Mouse (Mus musculus): ENCODE results near the gene Msh6. TPM values are rescaled to one million over a fixed set of nuclear protein-coding genes. Genes with fewer than 3 reads are reported as not detected.
"Not testable (repeated sequence)": the region's sequence is repeated elsewhere in the genome, so short reads cannot be mapped to it uniquely, and the experiment has no call there.

Msh6 gene
- polyA plus RNA-seq, 1 experiment from 2014 or later = 11.7 TPM

DNA sequence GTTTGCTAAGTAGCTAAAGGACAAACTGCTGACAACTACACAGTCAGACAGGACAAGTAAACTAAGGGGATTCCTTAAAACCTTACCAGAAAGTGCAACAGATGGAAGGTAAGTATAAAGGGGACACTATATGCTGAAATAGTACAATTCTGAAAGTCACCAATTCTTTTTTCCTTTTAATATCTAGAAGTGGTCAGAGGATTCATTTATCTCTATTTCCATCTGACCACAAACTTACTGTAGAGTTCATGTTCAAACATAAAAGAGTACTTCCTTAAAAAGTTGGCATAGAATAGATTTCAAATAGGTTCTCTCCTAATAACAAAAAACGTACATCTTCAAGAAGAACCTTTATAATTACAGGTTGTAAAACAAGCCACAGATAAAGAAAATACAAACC is 18.5 kb downstream of the Msh6 start:
- H3K9ac ChIP-seq (replicated peaks) = no peak overlapping the region
- H3K9me3 ChIP-seq (ENCODE audit: low read length) = no peaks in the 10 kb centered on the region
- H3K27me3 ChIP-seq (ENCODE audit: insufficient read depth, low read length) = no peaks in the 10 kb centered on the region
- H3K27ac ChIP-seq (ENCODE audit: low read depth) = no peak overlapping the region
- no peak overlapping the region for H3K4me2 ChIP-seq (ENCODE audit: low read depth, low read length)
- no peak overlapping the region for H3K4me3 ChIP-seq (ENCODE audit: low read depth, low read length)
- WGBS (ENCODE audit: insufficient replicate concordance) = 56% methylated on average over 1 of the region's 1 CpGs
- DNase-seq = no peak
- no peak for ATAC-seq
- TF ChIP-seq CTCF (IDR thresholded peaks at IDR 0.05; ENCODE audit: low read depth) (no peak), EP300 (IDR thresholded peaks at IDR 0.05; ENCODE audit: low read depth) (no peak)
- H3K36me3 ChIP-seq (replicated peaks; ENCODE audit: insufficient read depth, low read length) = peaks cover 83% of the 10 kb centered on the region
- no peaks in the 10 kb centered on the region for H3K4me1 ChIP-seq (ENCODE audit: insufficient read depth)

DNA sequence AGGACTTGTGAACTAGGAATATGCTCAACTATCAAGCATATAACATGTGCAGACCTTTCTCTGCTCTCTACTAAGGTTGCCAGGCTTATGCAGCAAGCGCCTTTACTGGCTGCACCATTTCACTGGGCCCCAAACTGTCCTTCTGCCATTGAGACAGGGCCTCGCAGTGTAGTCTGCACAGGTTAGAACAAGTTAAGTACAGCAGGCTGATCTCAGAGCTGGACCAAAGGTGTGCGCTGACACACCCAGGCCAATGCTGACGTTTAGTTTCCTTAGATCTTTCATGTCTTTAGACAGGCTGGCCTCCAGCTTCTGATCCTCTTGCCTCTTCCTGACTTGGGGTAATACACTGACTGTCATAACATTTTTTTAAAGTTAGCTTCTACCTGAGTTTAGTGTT is 22.9 kb downstream of the Msh6 start:
- H3K4me3 ChIP-seq (ENCODE audit: low read depth, low read length) = no peak overlapping the region
- H3K9me3 ChIP-seq (ENCODE audit: low read length) = no peaks in the 10 kb centered on the region
- WGBS (ENCODE audit: insufficient replicate concordance) = 89% methylated on average over 4 of the region's 4 CpGs
- no peaks in the 10 kb centered on the region for H3K27me3 ChIP-seq (ENCODE audit: insufficient read depth, low read length)
- no peak overlapping the region for H3K9ac ChIP-seq (replicated peaks)
- H3K4me1 ChIP-seq (ENCODE audit: insufficient read depth) = no peaks in the 10 kb centered on the region
- H3K27ac ChIP-seq (ENCODE audit: low read depth) = no peak overlapping the region
- TF ChIP-seq EP300 (IDR thresholded peaks at IDR 0.05; ENCODE audit: low read depth) = no peak
- no peak for TF ChIP-seq CTCF (IDR thresholded peaks at IDR 0.05; ENCODE audit: low read depth)
- peaks cover 72% of the 10 kb centered on the region for H3K36me3 ChIP-seq (replicated peaks; ENCODE audit: insufficient read depth, low read length)
- ATAC-seq (no peak), DNase-seq (no peak)
- no peak overlapping the region for H3K4me2 ChIP-seq (ENCODE audit: low read depth, low read length)

DNA sequence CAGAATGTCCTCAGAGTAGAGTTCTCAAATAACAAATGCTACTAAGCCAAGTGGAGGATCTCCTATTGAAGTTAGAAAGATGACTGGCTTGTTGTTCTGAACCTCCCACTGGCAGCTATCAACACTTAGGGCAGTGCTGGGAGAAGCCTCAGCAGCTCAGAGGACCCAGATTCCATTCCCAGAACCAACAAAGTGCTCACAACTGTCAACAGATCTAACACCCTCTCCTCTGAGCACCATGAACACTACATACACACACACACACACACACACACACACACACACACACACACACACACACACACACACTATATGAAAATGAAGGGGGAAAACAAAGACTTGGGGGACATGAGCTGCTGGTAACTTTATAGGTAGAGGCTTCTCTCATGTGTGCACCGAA is 30.0 kb downstream of the Msh6 start:
- no peak overlapping the region for H3K9ac ChIP-seq (replicated peaks)
- H3K27ac ChIP-seq (ENCODE audit: low read depth) = no peak overlapping the region
- no peak overlapping the region for H3K4me2 ChIP-seq (ENCODE audit: low read depth, low read length)
- ATAC-seq = no peak
- no peaks in the 10 kb centered on the region for H3K9me3 ChIP-seq (ENCODE audit: low read length)
- TF ChIP-seq EP300 (IDR thresholded peaks at IDR 0.05; ENCODE audit: low read depth) = no peak
- TF ChIP-seq CTCF (IDR thresholded peaks at IDR 0.05; ENCODE audit: low read depth) = no peak
- H3K27me3 ChIP-seq (ENCODE audit: insufficient read depth, low read length) = no peaks in the 10 kb centered on the region
- peaks cover 50% of the 10 kb centered on the region for H3K36me3 ChIP-seq (replicated peaks; ENCODE audit: insufficient read depth, low read length)
- DNase-seq = no peak
- H3K4me1 ChIP-seq (ENCODE audit: insufficient read depth) = no peaks in the 10 kb centered on the region
- WGBS (ENCODE audit: insufficient replicate concordance) = 87% methylated on average over 1 of the region's 1 CpGs
- no peak overlapping the region for H3K4me3 ChIP-seq (ENCODE audit: low read depth, low read length)

DNA sequence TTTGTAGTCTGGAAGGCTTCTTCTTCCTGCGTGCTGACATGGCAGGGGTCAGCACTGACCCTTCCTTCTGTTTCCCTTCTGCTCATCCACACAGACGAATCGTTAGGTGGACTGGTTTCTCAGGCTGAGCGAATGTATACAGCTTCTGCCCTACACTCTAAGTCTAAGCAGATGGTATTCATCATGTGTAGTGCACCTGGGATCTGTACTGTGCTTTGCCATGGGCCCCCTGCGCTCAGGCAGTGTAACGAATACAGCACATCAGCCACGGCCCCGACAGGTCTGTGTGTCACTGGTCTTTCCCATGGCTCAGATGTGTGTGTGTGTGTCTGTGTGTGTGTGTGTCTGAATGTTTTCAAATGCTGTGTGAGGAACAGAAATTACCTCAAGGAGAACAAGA is 32.1 kb downstream of the Msh6 start:
- H3K9ac ChIP-seq (replicated peaks) = no peak overlapping the region
- H3K27ac ChIP-seq (ENCODE audit: low read depth) = no peak overlapping the region
- TF ChIP-seq EP300 (IDR thresholded peaks at IDR 0.05; ENCODE audit: low read depth) = no peak
- no peak for TF ChIP-seq CTCF (IDR thresholded peaks at IDR 0.05; ENCODE audit: low read depth)
- WGBS (ENCODE audit: insufficient replicate concordance) = 85% methylated on average over 8 of the region's 8 CpGs
- ATAC-seq (no peak), DNase-seq (no peak)
- H3K4me2 ChIP-seq (ENCODE audit: low read depth, low read length) = no peak overlapping the region
- no peaks in the 10 kb centered on the region for H3K9me3 ChIP-seq (ENCODE audit: low read length)
- peaks cover 52% of the 10 kb centered on the region for H3K36me3 ChIP-seq (replicated peaks; ENCODE audit: insufficient read depth, low read length)
- H3K4me1 ChIP-seq (ENCODE audit: insufficient read depth) = no peaks in the 10 kb centered on the region
- H3K4me3 ChIP-seq (ENCODE audit: low read depth, low read length) = no peak overlapping the region
- no peaks in the 10 kb centered on the region for H3K27me3 ChIP-seq (ENCODE audit: insufficient read depth, low read length)

DNA sequence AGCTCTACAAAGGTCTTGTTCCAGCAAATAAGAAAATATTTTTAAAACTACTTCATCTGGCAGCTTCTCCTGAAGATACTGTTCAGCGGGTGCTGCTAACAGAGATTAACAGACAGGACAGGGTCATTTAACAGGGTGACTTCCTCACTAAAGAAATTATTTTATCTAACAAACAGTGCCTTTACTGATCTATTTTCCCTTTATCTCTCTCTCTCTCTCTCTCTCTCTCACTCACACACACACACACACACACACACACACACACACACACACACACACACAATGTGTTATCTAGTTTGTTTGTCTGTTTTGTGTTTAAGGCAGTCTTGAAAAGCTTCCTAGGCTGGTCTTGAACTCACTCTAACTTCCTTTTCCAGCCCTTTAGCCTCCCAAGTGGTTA is 39.6 kb downstream of the Msh6 start:
- no peaks in the 10 kb centered on the region for H3K9me3 ChIP-seq (ENCODE audit: low read length)
- H3K36me3 ChIP-seq (replicated peaks; ENCODE audit: insufficient read depth, low read length) = peaks cover 43% of the 10 kb centered on the region
- H3K4me1 ChIP-seq (ENCODE audit: insufficient read depth) = no peaks in the 10 kb centered on the region
- no peaks in the 10 kb centered on the region for H3K27me3 ChIP-seq (ENCODE audit: insufficient read depth, low read length)
- whole genome bisulfite sequencing (ENCODE audit: insufficient replicate concordance) = 72% methylated on average over 1 of the region's 1 CpGs
- H3K27ac ChIP-seq (ENCODE audit: low read depth) = no peak overlapping the region
- no peak overlapping the region for H3K4me2 ChIP-seq (ENCODE audit: low read depth, low read length)
- no peak for DNase-seq
- no peak for ATAC-seq
- H3K4me3 ChIP-seq (ENCODE audit: low read depth, low read length) = no peak overlapping the region
- no peak for TF ChIP-seq EP300 (IDR thresholded peaks at IDR 0.05; ENCODE audit: low read depth)
- no peak for TF ChIP-seq CTCF (IDR thresholded peaks at IDR 0.05; ENCODE audit: low read depth)
- no peak overlapping the region for H3K9ac ChIP-seq (replicated peaks)

DNA sequence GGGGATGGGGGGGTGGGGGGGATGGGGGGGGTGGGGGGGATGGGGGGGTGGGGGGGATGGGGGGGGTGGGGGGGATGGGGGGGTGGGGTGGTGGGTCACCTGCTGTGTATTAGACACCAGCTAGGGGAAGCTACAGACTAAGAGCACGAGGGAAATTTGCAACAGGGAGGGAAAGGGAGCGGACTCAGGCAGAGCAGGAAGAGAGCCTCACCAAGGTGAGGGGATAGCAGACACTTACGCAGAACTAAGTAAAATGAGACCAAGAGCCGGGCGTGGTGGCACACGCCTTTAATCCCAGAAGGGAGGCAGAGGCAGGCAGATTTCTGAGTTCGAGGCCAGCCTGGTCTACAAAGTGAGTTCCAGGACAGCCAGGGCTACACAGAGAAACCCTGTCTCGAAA is 41.2 kb downstream of the Msh6 start:
- 85% methylated on average over 8 of the region's 8 CpGs for whole genome bisulfite sequencing (ENCODE audit: insufficient replicate concordance)
- DNase-seq; H3K27me3 ChIP-seq (ENCODE audit: insufficient read depth, low read length); H3K4me1 ChIP-seq (ENCODE audit: insufficient read depth); H3K4me3 ChIP-seq (ENCODE audit: low read depth, low read length); H3K27ac ChIP-seq (ENCODE audit: low read depth); H3K9me3 ChIP-seq (ENCODE audit: low read length); H3K4me2 ChIP-seq (ENCODE audit: low read depth, low read length); H3K9ac ChIP-seq (replicated peaks); ATAC-seq: not testable (repeated sequence)
- peaks cover 34% of the 10 kb centered on the region for H3K36me3 ChIP-seq (replicated peaks; ENCODE audit: insufficient read depth, low read length)

DNA sequence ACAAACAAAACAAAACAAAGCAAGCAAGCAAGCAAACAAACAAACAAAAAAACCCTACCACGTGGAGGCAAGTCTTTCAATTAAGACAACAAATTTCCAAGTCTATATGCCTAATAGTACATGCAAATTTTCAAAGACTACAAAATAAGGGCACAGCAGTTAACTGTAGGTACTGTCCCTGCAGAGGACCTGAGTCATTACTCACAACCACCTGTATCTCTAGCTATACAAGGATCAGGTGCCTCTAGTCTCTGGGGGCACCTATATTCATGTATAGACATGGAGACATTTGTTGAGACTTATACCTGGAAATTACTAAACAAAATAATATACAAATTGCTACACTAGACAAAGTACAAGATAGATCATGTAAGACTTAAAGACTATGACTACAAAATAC is 49.1 kb downstream of the Msh6 start:
- Histone ChIP-seq H3K4me3 (ENCODE audit: low read depth, low read length) (no peak overlapping the region), H3K9me3 (ENCODE audit: low read length) (no peaks in the 10 kb centered on the region), H3K36me3 (replicated peaks; ENCODE audit: insufficient read depth, low read length) (no peaks in the 10 kb centered on the region), H3K27ac (ENCODE audit: low read depth) (no peak overlapping the region), H3K27me3 (ENCODE audit: insufficient read depth, low read length) (no peaks in the 10 kb centered on the region), H3K9ac (replicated peaks) (no peak overlapping the region), H3K4me1 (ENCODE audit: insufficient read depth) (no peaks in the 10 kb centered on the region; the same call in 1 of the 2 replicates), H3K4me2 (ENCODE audit: low read depth, low read length) (no peak overlapping the region)
- DNase-seq (peak; percentile 0), ATAC-seq (no peak)
- TF ChIP-seq EP300 (IDR thresholded peaks at IDR 0.05; ENCODE audit: low read depth) (no peak), CTCF (IDR thresholded peaks at IDR 0.05; ENCODE audit: low read depth) (no peak)
- WGBS (ENCODE audit: insufficient replicate concordance) = 71% methylated on average over 1 of the region's 1 CpGs

Measured in liver, postnatal 0 days (tissue).